Mouse (Mus musculus) embryonic facial prominence, embryonic 15.5 days (tissue): ENCODE measurements at regions not wholly inside any gene's neighbourhood (a gene's known extent, or its start where the extent isn't known, plus 50 kb on each side); places are given as distances from the start of the nearest gene placed in this dataset.

Source experiments
- ATAC-seq: fragments of 200-750 bp; cut with Nextera tagmentation; 2 replicates; pipeline ENCODE4 v1.8.0; 2017; ENCODE audit warnings: low read depth, moderate TSS enrichment; ENCODE audit not compliant: insufficient number of reproducible peaks, low FRiP score, low TSS enrichment
- H3K27ac ChIP-seq: fragments of 300-500 bp; sonication (generic); replicated peaks from 2 replicates; pipeline ENCODE4 v1.5.1; 2015; ENCODE audit warnings: mild to moderate bottlenecking, inconsistent platforms
- H3K27me3 ChIP-seq: fragments of 300-500 bp; sonication (generic); 2 replicates; pipeline ENCODE4 v1.6.1; 2015; ENCODE audit warnings: inconsistent platforms
- H3K36me3 ChIP-seq: fragments of 300-500 bp; sonication (generic); 2 replicates; pipeline ENCODE4 v1.6.1; 2015; ENCODE audit warnings: mild to moderate bottlenecking, inconsistent platforms
- H3K4me1 ChIP-seq: fragments of 300-500 bp; sonication (generic); 2 replicates; pipeline ENCODE4 v1.6.1; 2015; ENCODE audit warnings: inconsistent platforms
- H3K4me2 ChIP-seq: fragments of 300-500 bp; sonication (generic); replicated peaks from 2 replicates; pipeline ENCODE4 v1.6.1; 2015; ENCODE audit warnings: mild to moderate bottlenecking, inconsistent platforms
- H3K4me3 ChIP-seq: fragments of 300-500 bp; sonication (generic); replicated peaks from 2 replicates; pipeline ENCODE4 v1.5.1; 2015; ENCODE audit warnings: mild to moderate bottlenecking, inconsistent platforms
- H3K9ac ChIP-seq: fragments of 300-500 bp; sonication (generic); 2 replicates; pipeline ENCODE4 v1.6.1; 2015; ENCODE audit warnings: inconsistent platforms
- H3K9me3 ChIP-seq: fragments of 300-500 bp; sonication (generic); replicated peaks from 2 replicates; pipeline ENCODE4 v1.6.1; 2016; ENCODE audit warnings: inconsistent platforms
- WGBS: fragments of 180-500 bp; shearing (Covaris S2); methylation state at CpG from one replicate; pipeline ENCODE4 v1.1.7; 2015; 5-methylcytosine and 5-hydroxymethylcytosine counted together

DNA sequence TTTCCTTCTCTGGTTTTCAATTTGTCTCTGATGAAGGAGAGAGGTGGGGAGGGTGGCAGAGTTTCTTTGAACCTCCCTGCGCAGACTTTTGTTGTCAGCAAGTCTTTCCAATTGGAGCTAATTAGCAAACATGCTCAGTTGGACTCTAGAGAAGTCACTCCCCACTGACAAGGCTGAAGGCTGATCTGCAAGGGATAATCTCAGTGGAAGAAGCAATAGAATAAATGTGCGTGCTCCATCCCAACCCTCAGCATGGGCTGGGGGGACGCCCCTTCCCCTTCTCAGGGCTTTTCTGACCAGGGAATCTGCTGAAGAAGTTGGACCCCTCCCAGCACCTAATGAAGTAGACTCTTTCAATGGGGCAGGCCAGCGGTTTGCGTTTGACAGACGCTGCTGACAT lies 353.8 kb downstream of the Pmp22 start:
- Histone ChIP-seq H3K4me2 (no peak overlapping the region), H3K9me3 (no peaks in the 10 kb centered on the region), H3K36me3 (no peaks in the 10 kb centered on the region), H3K27ac (no peak overlapping the region), H3K4me1 (peaks cover 4% of the 10 kb centered on the region; the same call in 1 of the 2 replicates), H3K4me3 (no peak overlapping the region), H3K9ac (no peak overlapping the region), H3K27me3 (no peaks in the 10 kb centered on the region)
- 16% methylated on average over 6 of the region's 6 CpGs for WGBS
- no peak for ATAC-seq

GRCm38 (mm10) chr11:63487203-63487602 lies 358.4 kb downstream of the Pmp22 start:
- 32% methylated on average over 2 of the region's 2 CpGs for WGBS
- Histone ChIP-seq H3K36me3 (no peaks in the 10 kb centered on the region), H3K4me3 (no peak overlapping the region), H3K27ac (no peak overlapping the region), H3K9ac (no peak overlapping the region), H3K4me2 (no peak overlapping the region), H3K9me3 (no peaks in the 10 kb centered on the region), H3K4me1 (peaks cover 4% of the 10 kb centered on the region; the same call in 1 of the 2 replicates), H3K27me3 (no peaks in the 10 kb centered on the region)
- no peak for ATAC-seq

DNA sequence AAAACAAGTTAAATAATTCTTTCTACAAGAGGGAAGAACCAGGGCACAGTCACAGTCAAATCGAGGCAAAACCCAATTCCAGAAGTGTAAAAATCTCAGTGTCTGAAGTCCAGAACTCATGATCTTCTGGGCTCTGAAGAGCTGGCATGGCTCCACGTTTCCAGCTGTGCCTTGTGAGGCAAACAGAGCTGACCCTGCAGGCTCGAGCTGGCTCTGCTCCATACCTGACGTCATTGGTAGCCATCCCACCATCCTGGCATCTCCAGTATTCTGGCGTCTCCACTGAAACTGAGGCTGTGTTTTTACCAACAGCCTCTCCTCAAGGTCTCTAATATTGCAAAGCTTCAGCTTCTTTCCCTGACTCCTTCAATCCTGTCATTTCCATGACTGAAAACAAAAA lies 373.4 kb downstream of the Pmp22 start:
- H3K27ac ChIP-seq, result no peak overlapping the region
- WGBS, result 70% methylated on average over 5 of the region's 5 CpGs
- H3K4me2 ChIP-seq, result no peak overlapping the region
- H3K9me3 ChIP-seq, result no peaks in the 10 kb centered on the region
- no peak overlapping the region for H3K4me3 ChIP-seq
- H3K4me1 ChIP-seq, result no peaks in the 10 kb centered on the region
- ATAC-seq, result no peak
- no peaks in the 10 kb centered on the region for H3K27me3 ChIP-seq
- H3K9ac ChIP-seq, result no peak overlapping the region
- no peaks in the 10 kb centered on the region for H3K36me3 ChIP-seq

GRCm38 (mm10) chr11:63507387-63507786 lies 378.6 kb downstream of the Pmp22 start:
- Histone ChIP-seq H3K4me3 (no peak overlapping the region), H3K4me1 (no peaks in the 10 kb centered on the region), H3K4me2 (no peak overlapping the region), H3K27me3 (no peaks in the 10 kb centered on the region), H3K9ac (no peak overlapping the region), H3K36me3 (no peaks in the 10 kb centered on the region), H3K9me3 (no peaks in the 10 kb centered on the region), H3K27ac (no peak overlapping the region)
- WGBS, result 83% methylated on average over 8 of the region's 8 CpGs
- no peak for ATAC-seq

GRCm38 (mm10) chr11:63508727-63509126 lies 379.9 kb downstream of the Pmp22 start:
- no peak overlapping the region for H3K9ac ChIP-seq
- H3K9me3 ChIP-seq, result no peaks in the 10 kb centered on the region
- no peak overlapping the region for H3K27ac ChIP-seq
- no peaks in the 10 kb centered on the region for H3K4me1 ChIP-seq
- no peak for ATAC-seq
- 81% methylated on average over 2 of the region's 2 CpGs for WGBS
- H3K4me2 ChIP-seq, result no peak overlapping the region
- no peaks in the 10 kb centered on the region for H3K36me3 ChIP-seq
- no peak overlapping the region for H3K4me3 ChIP-seq
- no peaks in the 10 kb centered on the region for H3K27me3 ChIP-seq

GRCm38 (mm10) chr11:63510611-63511010 lies 381.8 kb downstream of the Pmp22 start:
- H3K27ac ChIP-seq, result no peak overlapping the region
- H3K4me2 ChIP-seq, result no peak overlapping the region
- H3K4me1 ChIP-seq, result no peaks in the 10 kb centered on the region
- H3K4me3 ChIP-seq, result no peak overlapping the region
- H3K9ac ChIP-seq, result no peak overlapping the region
- H3K27me3 ChIP-seq, result no peaks in the 10 kb centered on the region
- H3K36me3 ChIP-seq, result no peaks in the 10 kb centered on the region
- ATAC-seq, result no peak
- no peaks in the 10 kb centered on the region for H3K9me3 ChIP-seq
- 89% methylated on average over 7 of the region's 7 CpGs for WGBS

GRCm38 (mm10) chr11:63514615-63515014 lies 385.8 kb downstream of the Pmp22 start:
- Histone ChIP-seq H3K4me3 (no peak overlapping the region), H3K9ac (no peak overlapping the region), H3K4me2 (no peak overlapping the region), H3K27ac (no peak overlapping the region), H3K36me3 (no peaks in the 10 kb centered on the region), H3K9me3 (no peaks in the 10 kb centered on the region), H3K4me1 (peaks cover 6% of the 10 kb centered on the region; the same call in 1 of the 2 replicates), H3K27me3 (no peaks in the 10 kb centered on the region)
- no peak for ATAC-seq
- 65% methylated on average over 3 of the region's 3 CpGs for WGBS

DNA sequence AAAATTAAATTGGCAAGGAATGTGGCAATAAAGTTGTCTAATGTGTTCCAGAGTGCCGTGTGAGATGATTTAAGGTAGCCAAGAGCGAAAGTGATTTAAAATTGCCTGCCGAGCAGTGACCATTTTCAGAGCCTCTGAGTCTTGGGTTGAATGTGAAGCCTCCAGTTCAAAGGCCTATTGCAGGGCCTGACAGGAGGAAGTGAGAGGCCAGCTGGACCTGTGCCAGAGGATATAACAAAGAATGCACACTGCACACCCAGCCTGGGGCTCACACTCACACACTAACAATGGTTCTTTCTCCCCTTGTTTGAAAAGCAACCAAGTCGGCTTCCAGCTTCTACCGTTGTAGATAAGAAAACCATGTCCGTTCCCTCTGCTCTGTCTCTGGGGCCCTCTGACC lies 390.1 kb downstream of the Pmp22 start:
- peaks cover 6% of the 10 kb centered on the region; the same call in 1 of the 2 replicates for H3K4me1 ChIP-seq
- no peaks in the 10 kb centered on the region for H3K27me3 ChIP-seq
- H3K36me3 ChIP-seq, result no peaks in the 10 kb centered on the region
- H3K27ac ChIP-seq, result no peak overlapping the region
- whole genome bisulfite sequencing, result 46% methylated on average over 6 of the region's 6 CpGs
- H3K9ac ChIP-seq, result no peak overlapping the region
- no peak for ATAC-seq
- H3K4me3 ChIP-seq, result no peak overlapping the region
- no peaks in the 10 kb centered on the region for H3K9me3 ChIP-seq
- H3K4me2 ChIP-seq, result no peak overlapping the region

DNA sequence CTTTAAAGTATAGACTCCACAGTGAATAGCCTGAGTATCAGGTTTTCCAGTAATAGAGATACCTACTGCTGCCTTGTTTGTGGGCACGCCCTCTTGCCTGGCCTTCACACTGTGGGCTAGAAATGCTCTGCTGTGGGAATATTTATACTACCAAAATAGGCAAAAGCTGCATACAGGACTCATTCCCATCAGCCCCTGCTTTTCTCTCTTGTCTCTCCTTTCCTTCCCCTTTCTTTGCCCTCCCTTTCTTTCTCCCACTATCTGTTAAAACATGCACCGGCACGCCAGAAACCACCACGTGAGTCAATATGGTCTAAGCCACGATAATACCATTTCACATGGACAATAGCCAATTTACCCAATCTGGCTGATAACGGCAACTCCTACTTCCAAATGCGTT lies 395.5 kb downstream of the Pmp22 start:
- 74% methylated on average over 7 of the region's 7 CpGs for WGBS
- H3K27ac ChIP-seq, result no peak overlapping the region
- no peak overlapping the region for H3K4me3 ChIP-seq
- ATAC-seq, result no peak
- H3K4me2 ChIP-seq, result no peak overlapping the region
- peaks cover 5% of the 10 kb centered on the region; the same call in 1 of the 2 replicates for H3K4me1 ChIP-seq
- H3K36me3 ChIP-seq, result no peaks in the 10 kb centered on the region
- no peaks in the 10 kb centered on the region for H3K27me3 ChIP-seq
- H3K9ac ChIP-seq, result no peak overlapping the region
- no peaks in the 10 kb centered on the region for H3K9me3 ChIP-seq

DNA sequence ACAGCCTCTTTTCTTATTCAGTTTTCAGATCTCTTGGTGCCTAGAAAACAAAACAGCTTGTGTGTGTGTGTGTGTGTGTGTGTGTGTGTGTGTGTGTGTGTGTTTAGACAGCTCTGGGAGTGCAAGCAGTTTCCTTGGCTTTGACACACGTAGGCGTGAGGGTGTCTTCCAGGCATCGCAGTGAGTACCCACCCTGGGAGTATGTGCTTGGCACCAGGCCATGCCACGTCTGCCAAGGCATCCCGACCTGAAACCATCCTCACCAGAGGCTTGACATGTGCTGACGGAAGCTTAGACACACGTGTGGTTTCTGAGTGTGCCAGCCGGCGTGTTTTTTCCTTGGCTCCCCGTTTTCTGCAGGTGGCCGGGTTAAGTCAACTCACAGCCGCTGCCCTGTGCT lies 396.6 kb downstream of the Pmp22 start:
- Histone ChIP-seq H3K4me1 (peaks cover 5% of the 10 kb centered on the region; the same call in 1 of the 2 replicates), H3K9me3 (no peaks in the 10 kb centered on the region), H3K4me3 (no peak overlapping the region), H3K9ac (no peak overlapping the region), H3K27ac (no peak overlapping the region), H3K36me3 (no peaks in the 10 kb centered on the region), H3K4me2 (no peak overlapping the region), H3K27me3 (no peaks in the 10 kb centered on the region)
- 52% methylated on average over 12 of the region's 12 CpGs for WGBS
- no peak for ATAC-seq

GRCm38 (mm10) chr11:63525956-63526355 lies 396.1 kb downstream of the Hs3st3b1 start:
- Histone ChIP-seq H3K4me3 (no peak overlapping the region), H3K36me3 (no peaks in the 10 kb centered on the region), H3K4me1 (peaks cover 5% of the 10 kb centered on the region; the same call in 1 of the 2 replicates), H3K9me3 (no peaks in the 10 kb centered on the region), H3K27ac (no peak overlapping the region), H3K4me2 (no peak overlapping the region), H3K9ac (no peak overlapping the region), H3K27me3 (no peaks in the 10 kb centered on the region)
- WGBS, result 63% methylated on average over 3 of the region's 3 CpGs
- no peak for ATAC-seq

GRCm38 (mm10) chr11:63532752-63533151 lies 389.3 kb downstream of the Hs3st3b1 start:
- no peak overlapping the region for H3K27ac ChIP-seq
- no peaks in the 10 kb centered on the region for H3K36me3 ChIP-seq
- no peak overlapping the region for H3K4me3 ChIP-seq
- H3K4me1 ChIP-seq, result no peaks in the 10 kb centered on the region
- H3K9me3 ChIP-seq, result no peaks in the 10 kb centered on the region
- no peak overlapping the region for H3K9ac ChIP-seq
- no peak overlapping the region for H3K4me2 ChIP-seq
- no peak for ATAC-seq
- WGBS, result 87% methylated on average over 5 of the region's 5 CpGs
- H3K27me3 ChIP-seq, result no peaks in the 10 kb centered on the region
